Comparison of ENCODE assay signal across 11 mouse cellular contexts in genomic region chr13:91169529-91170319, GRCm38 (mm10). TPM values are rescaled to one million over a fixed set of nuclear protein-coding genes. Genes with fewer than 3 reads are reported as not detected.
DNase-seq lines count a peak whose midpoint lies in the region; ATAC-seq and TF ChIP-seq lines count a peak whose summit lies in the region.
"Had no signal": no experiment of that assay in that cellular context is flagged by ENCODE, and none has a peak within 500 bp of the region (broad histone marks: within the 10 kb centered on the region; RNA-seq: fewer than 3 reads in every experiment).

No protein-coding gene starts in this region.

- no peaks in the 10 kb centered on the region for H3K9me3 ChIP-seq in heart, embryonic 13.5 days
- no peaks in the 10 kb centered on the region for H3K9me3 ChIP-seq in G1E (replicated peaks)
- H3K9me3 ChIP-seq in forebrain, embryonic 14.5 days (replicated peaks; ENCODE audit: control insufficient read depth, low read length), result no peaks in the 10 kb centered on the region
- H3K9me3 ChIP-seq: limb, embryonic 13.5 days had no signal

- H3K9ac ChIP-seq in heart, embryonic 13.5 days, result no peak overlapping the region
- no peak overlapping the region for H3K9ac ChIP-seq in forebrain, embryonic 14.5 days (ENCODE audit: low read length)
- H3K9ac ChIP-seq: limb, embryonic 13.5 days had no signal

- H3K4me3 ChIP-seq in heart, embryonic 13.5 days, result no peak overlapping the region
- peak overlapping the region; percentile 56; the same call in 1 of the 2 replicates for H3K4me3 ChIP-seq in G1E (ENCODE audit: low read depth, low read length)
- no peak overlapping the region for H3K4me3 ChIP-seq in forebrain, embryonic 14.5 days (ENCODE audit: low read depth, low read length)
- H3K4me3 ChIP-seq: limb, embryonic 13.5 days had no signal

- no peak overlapping the region for H3K27ac ChIP-seq in heart, embryonic 13.5 days (replicated peaks)
- H3K27ac ChIP-seq in forebrain, embryonic 14.5 days (ENCODE audit: low read depth, low read length), result no peak overlapping the region
- H3K27ac ChIP-seq: limb, embryonic 13.5 days had no signal

- TF ChIP-seq CTCF in G1E (IDR thresholded peaks at IDR 0.05; ENCODE audit: low read depth, low read length), result no peak

- no peak for DNase-seq in heart, postnatal 4 days
- DNase-seq in G1E (ENCODE audit: low spot score), result no peak
- peak; percentile 12 for DNase-seq in liver
- peak; percentile 29 for DNase-seq in naive thymus-derived CD4-positive, alpha-beta T cell, adult 2 months (ENCODE audit: low read depth)
- no peak for DNase-seq in adrenal gland, adult 2 months
- no peak for DNase-seq in forebrain, embryonic 14.5 days (ENCODE audit: low spot score)
- no peak for DNase-seq in kidney, postnatal 36 days
- DNase-seq: heart, postnatal 14 days had no signal

- WGBS in heart, embryonic 13.5 days, result 55% methylated on average over 17 of the region's 17 CpGs
- WGBS in forebrain, embryonic 14.5 days, result 78% methylated on average over 17 of the region's 17 CpGs

- peaks cover 41% of the 10 kb centered on the region for H3K4me1 ChIP-seq in heart, embryonic 13.5 days
- H3K4me1 ChIP-seq in G1E (ENCODE audit: insufficient read depth, low read depth, low read length), result peaks cover 56% of the 10 kb centered on the region
- H3K4me1 ChIP-seq in forebrain, embryonic 14.5 days (ENCODE audit: control insufficient read depth, insufficient read depth, low read length), result 0 out of 2 replicates have a peak, but pooled peaks cover 3% of the 10 kb centered on the region

- ATAC-seq in heart, embryonic 13.5 days (ENCODE audit: extremely low read depth, insufficient number of reproducible peaks, low FRiP score, low TSS enrichment), result no peak
- ATAC-seq in G1E (ENCODE audit: extremely low read depth, insufficient number of reproducible peaks, low FRiP score, poor library complexity, severe bottlenecking), result peak; percentile 38
- ATAC-seq in forebrain, embryonic 14.5 days, result no peak
- ATAC-seq: intestine, postnatal 0 days had no signal

- H3K27me3 ChIP-seq in heart, embryonic 13.5 days (replicated peaks), result no peaks in the 10 kb centered on the region
- H3K27me3 ChIP-seq in G1E (ENCODE audit: insufficient read depth, low read length), result no peaks in the 10 kb centered on the region
- H3K27me3 ChIP-seq in forebrain, embryonic 14.5 days (replicated peaks; ENCODE audit: control insufficient read depth, insufficient read depth, low read length), result no peaks in the 10 kb centered on the region
- H3K27me3 ChIP-seq: limb, embryonic 13.5 days had no signal

- H3K36me3 ChIP-seq in heart, embryonic 13.5 days, result no peaks in the 10 kb centered on the region
- H3K36me3 ChIP-seq in G1E (replicated peaks), result no peaks in the 10 kb centered on the region
- no peaks in the 10 kb centered on the region for H3K36me3 ChIP-seq in forebrain, embryonic 14.5 days (ENCODE audit: control insufficient read depth, insufficient read depth, low read length)
- H3K36me3 ChIP-seq: limb, embryonic 13.5 days had no signal

- H3K4me2 ChIP-seq in heart, embryonic 13.5 days, result peak overlapping the region; percentile 28; the same call in 1 of the 2 replicates
- no peak overlapping the region for H3K4me2 ChIP-seq in forebrain, embryonic 14.5 days (ENCODE audit: low read length)
- H3K4me2 ChIP-seq: limb, embryonic 13.5 days had no signal

RNA-seq across cellular contexts. Expression of gene Atg10, which starts 54.0 kb away (rescaled TPM):
- 21.6 and 26.5 TPM in 2 replicates for polyA plus RNA-seq in heart, embryonic 13.5 days (2015; fragmentation: Nextera tagmentation; extraction: Ambion mirVana)
- total RNA-seq in heart, postnatal 4 days (2021), result 10 to 100 TPM; 22.1 to 25.6 TPM
- total RNA-seq in G1E (2014; fragmentation: Nextera tagmentation) (19.5 and 23.3 TPM in 2 replicates), G1E (2017) (9.4 and 10.1 TPM in 2 replicates)
- polyA plus RNA-seq in G1E (2012), result 0.10 and 0.28 TPM in 2 replicates
- 10 to 100 TPM; 17.7 to 20.2 TPM for total RNA-seq in adrenal gland, adult 2 months (2021)
- polyA plus RNA-seq in adrenal gland, adult 2 months (2012; rRNA removed), result 0.37 and 0.52 TPM in 2 replicates
- 14.1 and 15.4 TPM in 2 replicates for polyA plus RNA-seq in forebrain, embryonic 14.5 days (2014; fragmentation: Nextera tagmentation; extraction: Ambion mirVana)

Comparison
In these comparisons a context has a peak if more than half of its experiments do, and no peak if none do; other contexts are left out.
1. DNase-seq: peak in liver (single experiment) and naive thymus-derived CD4-positive, alpha-beta T cell, adult 2 months (single experiment); none in heart, postnatal 4 days (single experiment), G1E (single experiment), adrenal gland, adult 2 months (single experiment), forebrain, embryonic 14.5 days (single experiment) and kidney, postnatal 36 days (0 of 2).